Mouse (Mus musculus): Measurements from ENCODE around the gene Ccdc88b. TPM values are rescaled to one million over a fixed set of nuclear protein-coding genes. Genes with fewer than 3 reads are reported as not detected.

The Ccdc88b gene
- total RNA-seq, 1 experiment from 2014 or later, result 136 TPM

DNA sequence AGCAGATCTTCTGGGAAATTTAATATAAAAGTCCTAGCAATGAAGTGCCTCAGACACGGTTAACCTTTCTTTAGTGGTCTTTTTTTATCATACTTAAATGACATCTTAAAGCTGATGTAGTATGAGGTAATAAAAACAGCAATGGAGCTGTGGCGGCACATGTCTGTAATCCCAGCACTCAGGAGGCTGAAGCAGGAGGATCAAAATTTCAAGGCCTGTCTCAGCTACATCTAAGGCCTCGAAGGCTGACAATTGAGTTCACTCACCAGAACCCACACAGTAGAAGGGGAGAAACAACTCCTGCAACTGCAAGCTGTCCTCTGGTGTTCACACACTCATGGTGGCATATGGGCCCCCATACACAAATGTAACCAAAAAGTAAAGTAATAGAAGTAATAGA is 2.0 kb upstream of the Ccdc88b start:
- ATAC-seq (ENCODE audit: extremely low read depth, insufficient number of reproducible peaks, low FRiP score, poor library complexity, severe bottlenecking), result no peak

DNA sequence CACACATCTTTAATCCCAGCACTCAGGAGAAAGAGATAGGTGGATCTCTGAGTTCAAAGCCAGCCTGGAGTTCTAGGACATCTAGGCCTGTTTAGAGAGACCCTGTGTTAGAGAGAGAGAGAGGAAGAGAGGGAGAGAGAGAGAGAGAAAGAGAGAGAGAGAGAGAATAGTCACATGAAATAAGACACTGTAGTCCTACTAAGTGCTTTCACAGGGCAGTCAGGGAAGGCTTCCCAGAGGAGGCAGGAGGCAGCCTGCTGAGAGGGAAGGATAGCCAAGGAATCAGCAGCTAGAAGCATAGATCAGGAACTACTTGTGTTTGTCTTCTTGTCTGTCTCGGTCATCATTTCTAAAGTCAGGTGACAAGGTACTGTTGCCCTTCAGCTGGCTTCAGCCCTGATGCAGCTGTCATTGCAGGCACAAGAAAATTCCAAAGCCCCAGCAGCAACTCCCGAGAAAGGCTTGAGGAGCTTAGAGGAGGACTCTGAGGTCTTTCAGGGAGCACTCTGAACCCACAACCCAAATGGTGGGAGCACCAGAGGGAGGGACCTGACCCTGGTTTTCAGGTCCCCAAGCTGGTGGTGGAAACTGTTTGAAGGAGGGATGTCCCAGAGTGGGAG is 1.1 kb upstream of the Ccdc88b start:
- ATAC-seq (ENCODE audit: extremely low read depth, insufficient number of reproducible peaks, low FRiP score, poor library complexity, severe bottlenecking), result no peak

DNA sequence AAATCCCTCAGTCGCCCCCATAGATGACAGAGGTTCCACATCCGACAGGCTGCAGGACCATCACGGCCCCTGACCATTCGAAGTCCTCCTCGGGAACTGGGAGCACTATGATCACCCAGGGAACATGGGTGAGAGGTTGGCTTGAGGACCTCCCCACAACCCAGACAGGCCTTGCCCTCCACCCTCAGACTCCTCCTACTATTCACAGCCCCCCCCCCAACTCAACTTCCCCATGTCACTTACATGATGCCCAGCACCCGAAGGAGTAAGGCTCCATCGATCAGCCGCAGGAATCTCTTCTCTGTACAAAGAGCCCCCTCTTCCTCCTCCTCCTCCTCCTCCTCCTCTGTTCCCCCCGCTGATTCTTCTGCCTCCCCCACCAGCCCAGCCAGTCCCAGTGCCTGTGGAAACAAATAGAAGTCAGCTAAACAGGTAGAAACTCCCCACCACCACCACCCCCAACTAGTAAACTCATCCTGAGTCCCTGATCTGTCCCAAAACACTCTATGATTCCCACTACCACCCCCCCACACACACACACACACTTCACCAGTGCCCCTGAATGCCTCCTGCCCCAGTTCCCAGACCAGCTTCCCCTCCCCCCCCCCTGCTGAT is 513 bp downstream of the Ccdc88b start:
- no peak for ATAC-seq (ENCODE audit: extremely low read depth, insufficient number of reproducible peaks, low FRiP score, poor library complexity, severe bottlenecking)

DNA sequence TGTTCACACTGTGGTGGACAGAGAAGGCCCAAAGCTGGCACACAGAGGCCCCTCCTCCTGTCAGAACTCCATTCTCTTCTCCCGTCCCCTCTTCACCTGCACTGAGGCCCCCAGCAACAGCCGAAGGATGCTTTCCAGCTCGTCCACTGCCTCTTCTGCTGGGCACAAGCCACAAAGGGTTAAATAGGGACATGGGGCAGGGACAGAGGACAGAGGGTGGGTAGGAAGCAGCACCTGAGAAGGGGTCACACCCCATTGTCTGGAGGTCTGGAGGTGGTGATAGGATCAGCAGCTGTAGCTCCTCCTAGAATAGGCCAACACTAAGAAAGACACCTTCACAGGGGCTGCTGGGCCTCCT is 1.0 kb downstream of the Ccdc88b start:
- ATAC-seq (ENCODE audit: extremely low read depth, insufficient number of reproducible peaks, low FRiP score, poor library complexity, severe bottlenecking), result no peak

DNA sequence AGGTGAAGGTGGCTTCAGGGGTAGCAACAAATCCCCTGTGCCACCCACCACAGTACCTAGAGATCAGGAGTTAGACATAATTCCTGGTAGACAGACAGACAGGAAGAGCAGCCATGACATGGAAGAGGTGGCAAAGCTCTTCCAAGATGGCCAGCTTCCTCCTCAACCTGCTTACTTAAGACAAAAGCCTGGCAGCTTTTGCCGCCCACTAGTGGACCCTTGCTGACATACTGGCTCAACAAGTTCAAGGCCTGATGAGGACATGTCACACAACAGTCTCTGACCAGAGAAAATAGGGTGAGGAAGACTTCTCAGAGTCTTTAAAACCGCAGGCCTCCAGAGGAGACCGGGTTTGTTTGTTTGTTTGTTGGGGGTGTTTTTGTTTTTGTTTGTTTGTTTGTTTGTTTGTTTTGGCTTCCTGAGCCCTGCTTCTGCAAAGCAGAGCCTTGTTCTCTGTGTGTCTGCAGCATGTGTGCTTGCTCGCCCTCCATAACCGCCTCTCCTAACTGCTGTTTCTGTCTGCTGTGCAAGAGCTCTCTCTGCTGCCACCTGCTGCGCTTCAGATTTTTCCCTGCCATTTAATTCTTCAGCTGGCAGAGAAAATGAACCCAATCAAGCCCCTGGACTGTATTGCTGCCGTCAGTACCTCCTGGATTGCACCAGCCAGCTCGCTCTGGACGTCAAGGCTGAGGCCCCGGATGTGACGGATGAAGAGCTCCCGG is 1.6 kb downstream of the Ccdc88b start:
- ATAC-seq (ENCODE audit: extremely low read depth, insufficient number of reproducible peaks, low FRiP score, poor library complexity, severe bottlenecking), result 0 out of 2 replicates have a peak, but pooled peaks have one; percentile 14

DNA sequence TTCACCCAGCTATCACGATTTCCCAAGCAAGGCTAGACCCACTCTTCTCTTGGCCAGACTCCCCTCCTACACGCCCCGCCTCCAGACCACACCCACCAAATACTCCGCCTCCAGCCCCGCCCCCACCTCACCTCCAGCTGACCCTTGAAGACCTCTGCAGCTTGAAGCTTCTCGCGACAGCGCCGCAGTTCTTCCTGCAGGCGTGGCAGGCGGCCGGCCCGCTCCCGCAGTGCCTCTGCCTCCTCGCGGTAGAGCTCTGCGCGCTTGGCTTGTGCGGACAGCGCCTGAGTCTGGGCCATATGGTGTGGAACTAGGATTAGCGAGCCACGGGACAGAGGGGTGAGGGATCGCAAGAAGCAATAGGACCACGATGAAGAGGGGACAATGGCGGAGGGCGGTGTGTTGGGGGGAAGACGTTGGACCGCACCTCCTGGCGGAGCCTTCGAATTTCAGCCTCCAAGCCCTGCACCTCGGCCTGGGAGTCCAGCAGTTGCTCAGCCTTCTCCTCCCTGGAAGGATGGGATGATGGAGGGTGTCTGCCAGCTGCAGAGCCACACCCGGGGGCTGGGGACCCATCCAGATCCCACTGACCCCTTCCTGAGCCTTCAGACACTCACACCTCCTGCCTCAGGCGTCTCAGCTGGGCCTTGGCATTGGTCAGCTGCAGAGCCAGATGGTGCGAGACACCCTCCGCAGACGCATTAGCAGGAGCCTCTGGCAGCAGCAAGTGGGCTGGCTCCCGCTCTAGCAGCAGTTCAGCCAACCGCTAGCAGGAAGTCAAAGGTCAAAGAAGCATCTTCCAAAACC is 2.6 kb downstream of the Ccdc88b start:
- ATAC-seq (ENCODE audit: extremely low read depth, insufficient number of reproducible peaks, low FRiP score, poor library complexity, severe bottlenecking), result no peak

DNA sequence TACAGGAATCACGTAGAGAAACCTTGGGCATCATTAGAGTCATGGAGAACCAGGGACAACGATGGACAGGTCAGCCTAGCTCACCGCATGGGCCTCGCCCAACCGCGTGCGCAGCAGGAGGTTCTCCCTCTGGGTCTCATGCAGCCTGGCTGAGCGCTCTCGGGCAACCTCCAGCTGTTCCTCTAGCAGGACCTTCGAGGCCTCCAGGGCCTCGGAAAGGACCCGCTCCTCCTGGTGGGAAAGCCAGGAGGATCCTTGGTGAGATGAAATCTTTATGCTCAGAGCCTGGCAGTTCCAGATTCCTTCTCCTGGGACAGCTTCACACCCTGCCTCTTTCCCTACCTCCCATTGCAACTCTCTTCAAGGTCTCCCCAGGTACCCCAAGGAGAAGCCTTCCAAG is 3.4 kb downstream of the Ccdc88b start:
- no peak for ATAC-seq (ENCODE audit: extremely low read depth, insufficient number of reproducible peaks, low FRiP score, poor library complexity, severe bottlenecking)

DNA sequence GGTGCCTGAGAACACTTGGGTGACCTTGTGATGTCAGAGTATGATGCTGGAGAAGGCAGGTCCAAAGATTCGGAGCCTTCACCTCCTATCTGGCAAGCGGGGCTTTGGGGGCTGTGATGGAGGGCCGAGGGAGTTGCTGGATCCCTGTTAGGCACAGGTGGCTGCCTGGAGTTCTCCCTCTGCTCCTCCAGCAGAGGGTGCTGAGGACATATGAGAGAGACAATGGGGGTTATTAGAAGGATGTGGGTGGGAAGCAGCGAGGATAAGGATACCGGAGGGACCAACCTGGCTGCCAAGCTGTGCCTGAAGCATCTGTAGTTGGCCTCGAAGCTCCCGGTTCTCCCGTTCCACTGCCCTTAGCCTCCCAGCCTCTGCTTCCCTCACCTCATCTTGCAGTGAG is 4.1 kb downstream of the Ccdc88b start:
- no peak for ATAC-seq (ENCODE audit: extremely low read depth, insufficient number of reproducible peaks, low FRiP score, poor library complexity, severe bottlenecking)

DNA sequence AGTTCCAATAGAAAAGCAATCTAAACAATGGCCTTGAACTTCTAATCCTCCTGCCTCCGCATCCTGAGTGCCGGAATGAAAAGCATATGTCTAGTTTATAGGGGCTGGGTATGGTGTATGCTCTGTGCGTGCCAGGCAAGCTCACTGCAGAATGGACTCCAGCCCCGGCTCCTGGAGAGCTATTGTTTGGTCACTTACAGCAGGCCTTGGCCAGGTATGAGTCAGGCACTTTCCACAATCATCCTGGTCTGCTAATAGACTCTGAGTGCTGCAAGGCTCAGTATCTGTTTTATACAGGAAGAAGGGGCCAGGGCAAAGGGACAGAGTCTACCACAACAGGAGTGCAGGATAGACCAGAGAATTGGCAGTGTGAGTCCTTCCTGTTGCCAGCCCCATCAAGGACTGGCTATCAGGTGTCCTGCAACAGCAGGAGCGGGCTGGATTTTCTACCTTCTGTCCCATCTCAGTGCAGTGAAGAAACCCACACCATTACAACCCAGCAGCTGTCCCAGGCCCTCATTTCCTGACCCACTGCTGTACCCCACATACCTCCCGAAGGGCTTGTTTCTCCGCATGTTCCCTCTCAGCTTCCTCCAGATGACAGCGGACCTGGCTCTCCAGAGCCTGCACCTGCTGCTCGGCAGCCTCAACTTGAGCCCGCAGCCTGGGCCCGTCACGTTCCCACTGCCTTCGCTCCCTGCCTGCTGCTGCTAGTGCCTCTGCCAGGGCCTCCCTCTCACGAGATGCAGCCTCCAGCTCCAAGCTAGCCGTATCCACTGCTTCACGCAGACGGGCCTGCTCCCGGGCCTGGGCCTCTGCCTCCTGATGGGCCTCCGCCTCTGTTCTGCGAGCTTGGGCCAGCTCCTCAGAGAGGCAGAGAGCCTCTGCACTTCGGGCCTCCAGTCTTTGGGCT is 5.4 kb downstream of the Ccdc88b start:
- ATAC-seq (ENCODE audit: extremely low read depth, insufficient number of reproducible peaks, low FRiP score, poor library complexity, severe bottlenecking), result no peak

DNA sequence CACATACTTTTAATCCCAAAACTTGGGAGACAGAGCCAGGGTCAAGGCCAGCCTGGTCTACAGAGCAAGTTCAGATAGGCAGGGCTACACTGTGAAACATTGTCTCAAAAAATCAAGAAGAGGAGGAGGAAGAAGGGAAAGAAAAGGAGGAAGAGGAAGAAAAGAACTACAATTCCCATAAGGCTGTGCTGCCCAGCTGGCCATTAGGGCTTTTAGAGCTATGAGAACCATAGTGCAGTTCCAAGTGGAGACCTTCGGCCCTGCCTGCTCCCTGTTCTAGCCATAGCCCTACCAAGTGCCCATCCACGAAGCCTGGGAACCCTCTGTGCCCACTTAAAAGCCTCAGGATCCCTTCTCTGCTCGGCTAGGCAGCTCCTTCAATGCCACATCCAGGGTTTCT is 6.5 kb downstream of the Ccdc88b start:
- ATAC-seq (ENCODE audit: extremely low read depth, insufficient number of reproducible peaks, low FRiP score, poor library complexity, severe bottlenecking), result no peak

DNA sequence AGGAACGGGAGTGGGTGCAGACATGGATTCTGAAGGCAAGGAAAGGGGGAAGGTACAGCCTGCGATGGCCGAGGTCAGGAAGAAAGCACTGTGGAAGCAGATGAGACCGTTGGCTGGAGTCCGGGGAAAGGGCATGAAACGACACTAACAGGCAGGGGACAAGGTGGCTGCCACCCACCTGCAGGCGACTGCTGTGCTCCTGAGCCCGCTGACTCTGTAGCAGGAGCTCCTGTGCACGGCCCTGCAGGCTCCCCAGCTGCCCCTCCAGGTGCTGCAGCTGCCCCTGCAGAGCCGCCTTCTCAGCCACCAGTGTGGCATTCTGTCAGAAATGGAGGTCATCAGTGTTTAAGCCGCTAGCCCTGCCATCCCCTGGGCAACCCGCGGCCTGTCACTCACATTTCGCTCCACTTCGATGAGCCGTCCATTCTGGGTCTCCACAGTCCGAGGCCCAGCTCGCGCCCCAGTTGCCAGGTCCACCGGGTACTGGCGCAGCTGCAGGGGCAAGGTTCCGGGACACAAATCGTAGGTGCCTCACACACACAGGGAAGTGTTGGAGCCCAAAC is 8.4 kb downstream of the Ccdc88b start:
- ATAC-seq (ENCODE audit: extremely low read depth, insufficient number of reproducible peaks, low FRiP score, poor library complexity, severe bottlenecking), result no peak

DNA sequence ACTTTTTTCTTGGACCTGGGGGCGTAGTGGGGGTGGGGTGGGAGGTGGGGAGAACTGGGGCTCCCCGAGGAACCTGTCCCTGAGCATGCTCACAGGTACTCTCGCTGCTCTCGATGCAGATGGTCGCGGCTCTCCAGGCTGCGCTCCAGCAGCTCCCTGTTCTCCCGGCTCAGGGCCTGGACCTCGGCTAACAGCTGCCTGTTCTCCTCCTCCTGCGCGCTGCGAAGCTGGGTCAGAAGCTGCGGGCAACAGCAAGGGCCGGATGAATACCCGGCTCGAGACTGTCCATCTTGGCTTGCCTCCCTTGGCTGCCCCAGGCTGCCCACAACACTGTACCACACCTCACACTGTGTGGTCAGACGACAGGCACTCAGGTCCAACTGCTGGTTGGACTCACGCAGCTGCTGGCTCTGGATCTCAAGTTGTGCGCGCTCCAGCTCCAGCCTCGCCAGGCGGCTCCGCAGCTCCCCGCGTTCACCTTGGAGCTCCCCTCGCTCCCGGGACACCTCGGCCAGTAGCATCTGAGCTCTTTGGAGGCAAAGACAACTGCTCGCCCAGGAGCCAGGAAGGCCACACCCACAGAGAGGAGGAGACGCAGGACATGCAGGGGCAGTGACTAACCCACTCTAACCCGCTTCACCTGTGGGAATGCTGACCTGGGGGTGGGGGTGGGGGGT is 10.0 kb downstream of the Ccdc88b start:
- ATAC-seq (ENCODE audit: extremely low read depth, insufficient number of reproducible peaks, low FRiP score, poor library complexity, severe bottlenecking), result no peak

DNA sequence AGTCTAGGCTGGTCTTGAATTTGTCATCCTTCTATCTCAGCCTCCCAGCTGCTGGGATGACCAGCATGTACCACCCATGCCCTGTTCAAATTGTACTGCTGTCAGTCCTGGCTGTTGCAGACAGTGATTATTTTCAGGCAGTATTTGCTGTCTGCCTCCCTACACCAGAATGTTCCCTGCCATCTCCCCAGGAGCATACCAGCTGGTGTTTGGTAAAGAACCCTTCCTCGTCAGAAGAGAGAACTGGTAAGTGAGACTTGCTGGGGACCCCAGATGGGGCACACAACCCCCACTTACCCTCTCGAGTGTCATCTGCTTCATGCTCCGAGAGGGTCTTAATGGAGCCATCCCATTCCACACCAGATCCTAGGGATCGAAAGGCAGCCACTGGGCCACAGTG is 12.0 kb downstream of the Ccdc88b start:
- ATAC-seq (ENCODE audit: extremely low read depth, insufficient number of reproducible peaks, low FRiP score, poor library complexity, severe bottlenecking), result no peak

DNA sequence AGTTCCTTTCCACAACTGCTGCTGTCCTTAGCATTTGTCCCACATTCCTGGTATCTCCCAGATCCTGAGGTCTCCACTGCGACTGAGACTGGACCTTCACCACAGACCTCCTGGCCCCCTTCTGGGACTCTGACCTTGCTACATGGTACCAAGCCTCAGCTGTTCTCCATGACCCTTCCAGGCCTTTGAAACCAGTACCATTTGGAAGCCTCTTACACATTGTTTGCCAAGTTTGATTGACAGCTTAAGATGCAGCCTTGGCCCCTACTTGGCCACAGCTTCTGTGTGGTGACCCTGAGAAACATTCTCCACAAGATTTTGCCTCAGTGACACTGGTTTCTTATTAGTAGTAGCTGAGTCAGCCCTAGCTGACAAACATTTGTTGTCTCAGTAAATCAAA is 15.7 kb downstream of the Ccdc88b start:
- ATAC-seq (ENCODE audit: extremely low read depth, insufficient number of reproducible peaks, low FRiP score, poor library complexity, severe bottlenecking), result no peak

DNA sequence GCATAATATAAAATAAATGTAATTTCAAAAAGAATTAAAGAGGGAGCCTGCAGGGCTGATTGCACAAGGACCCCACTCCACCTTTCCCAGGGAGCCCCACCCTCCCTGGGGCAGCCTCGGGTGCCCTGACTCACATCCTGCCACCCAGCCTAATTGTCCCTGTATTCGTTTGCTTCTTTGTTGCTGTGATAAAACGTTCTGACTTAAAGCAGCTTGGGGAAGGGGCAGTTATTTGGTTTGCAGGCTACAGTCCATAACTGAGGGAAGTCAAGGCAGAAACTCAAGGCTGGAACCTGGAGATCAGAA is 16.8 kb downstream of the Ccdc88b start:
- ATAC-seq (ENCODE audit: extremely low read depth, insufficient number of reproducible peaks, low FRiP score, poor library complexity, severe bottlenecking), result no peak

DNA sequence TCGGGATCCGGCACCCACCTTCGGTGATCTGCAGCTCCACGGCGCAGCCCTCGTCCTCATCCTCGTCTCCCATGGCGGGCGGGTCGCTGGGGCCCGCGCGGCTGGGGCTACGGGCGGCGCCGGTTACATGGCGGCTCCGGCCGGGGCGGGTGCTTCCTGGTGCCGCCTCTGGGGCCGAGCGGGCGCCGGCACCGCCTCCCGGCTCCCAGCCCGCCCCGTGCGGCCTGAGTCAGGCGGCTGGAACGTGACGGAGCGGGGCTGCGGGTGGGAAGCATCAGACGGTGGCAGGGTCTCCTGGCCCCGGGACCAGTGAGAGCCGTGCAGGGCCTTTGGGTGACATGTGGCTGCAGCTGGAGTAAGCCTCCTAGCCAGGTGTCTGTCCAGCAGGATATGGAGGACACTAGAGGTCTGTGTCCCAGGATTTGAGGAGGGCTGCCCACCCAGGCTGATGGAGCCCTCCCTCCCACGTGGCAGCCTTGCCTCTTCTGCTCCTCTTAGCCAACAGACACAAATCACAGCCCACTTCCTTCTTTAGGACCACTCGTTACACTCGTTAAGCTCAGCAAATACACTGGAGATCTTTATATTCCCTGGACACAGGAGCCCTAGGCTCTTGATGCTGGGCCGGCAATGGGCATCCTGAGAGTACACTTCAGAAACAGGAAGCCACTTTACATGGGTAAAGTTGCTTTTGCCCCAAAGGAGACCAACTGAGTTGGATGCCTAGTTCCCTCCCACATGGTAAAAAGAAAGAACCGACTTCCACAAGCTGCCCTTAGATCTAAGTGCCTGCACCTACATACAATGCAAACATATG is 17.3 kb downstream of the Ccdc88b start, which contains the start of gene Rps6ka4:
Gene Rps6ka4 (minus strand): TSS at position 162 of the 817 bp plus-strand sequence.
- ATAC-seq (ENCODE audit: extremely low read depth, insufficient number of reproducible peaks, low FRiP score, poor library complexity, severe bottlenecking), result peak; percentile 33; the same call in 1 of the 2 replicates

Data from neutrophil, adult 5-6 weeks (primary cell).